Mouse (Mus musculus): Measurements from ENCODE around the gene Cyp3a11. TPM values are rescaled to one million over a fixed set of nuclear protein-coding genes. Genes with fewer than 3 reads are reported as not detected.
"Not testable (repeated sequence)": the region's sequence is repeated elsewhere in the genome, so short reads cannot be mapped to it uniquely, and the experiment has no call there.

The Cyp3a11 gene
- not detected in 2 replicates for polyA plus RNA-seq (2012; ENCODE audit: insufficient read depth, low replicate concordance)

DNA sequence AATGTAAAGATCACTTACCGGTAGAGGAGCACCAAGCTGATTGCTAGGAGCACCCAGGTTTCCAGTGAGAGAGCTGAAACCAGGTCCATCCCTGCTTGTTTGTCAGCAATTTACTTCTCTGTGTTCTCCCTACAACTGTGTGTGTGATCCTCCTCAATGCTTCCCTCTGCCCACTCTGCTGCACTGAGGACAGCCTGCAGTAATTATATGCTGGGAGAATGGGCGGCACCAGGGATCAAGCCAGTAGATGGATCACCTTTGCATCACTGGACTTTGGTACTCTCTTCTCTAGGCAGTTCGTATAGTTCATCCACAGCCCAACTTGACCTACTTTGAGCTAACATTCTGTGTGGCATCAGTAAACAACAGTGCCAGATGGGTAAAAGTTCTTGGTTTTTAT lies at the start of gene Cyp3a11:
Gene Cyp3a11, minus strand, starts transcription at position 277 of the 400 bp plus-strand sequence.
- Histone ChIP-seq H3K9me3 (peaks cover 21% of the 10 kb centered on the region), H3K4me3 (replicated peaks) (no peak within 1 kb of the TSS), H3K4me1 (no peaks in the 10 kb centered on the region), H3K36me3 (replicated peaks; ENCODE audit: low read length) (no peaks in the 10 kb centered on the region), H3K27me3 (replicated peaks) (no peaks in the 10 kb centered on the region)
- TF ChIP-seq GATA1 (IDR thresholded peaks at IDR 0.05; ENCODE audit: borderline replicate concordance, low read length) = no peak
- no peak for TF ChIP-seq FLI1 (IDR thresholded peaks at IDR 0.05; ENCODE audit: low read length)

DNA sequence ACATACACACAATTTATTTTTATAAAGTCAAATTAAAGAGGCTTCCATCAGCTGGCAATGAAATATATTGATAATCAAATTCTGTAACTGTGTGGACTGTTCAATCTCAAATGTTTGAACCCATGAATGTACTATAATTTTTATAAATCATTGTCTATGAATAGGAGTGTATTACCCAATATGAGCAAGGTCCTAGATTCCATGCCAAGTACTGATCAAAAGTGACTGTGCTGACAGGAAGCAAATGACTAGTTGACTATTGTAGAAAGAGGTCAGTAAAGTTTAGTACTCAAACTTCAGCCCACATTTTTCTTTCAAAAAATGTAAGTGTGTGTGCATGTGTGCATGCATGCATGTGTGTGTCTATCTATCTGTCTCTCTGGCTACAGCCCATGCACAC lies 33.1 kb upstream of the Cyp3a11 start:
- Histone ChIP-seq H3K4me3 (replicated peaks) (no peak overlapping the region), H3K9me3 (peaks cover 41% of the 10 kb centered on the region), H3K4me1 (no peaks in the 10 kb centered on the region), H3K36me3 (replicated peaks; ENCODE audit: low read length) (no peaks in the 10 kb centered on the region), H3K27me3 (replicated peaks) (no peaks in the 10 kb centered on the region)
- TF ChIP-seq GATA1 (IDR thresholded peaks at IDR 0.05; ENCODE audit: borderline replicate concordance, low read length) (no peak), FLI1 (IDR thresholded peaks at IDR 0.05; ENCODE audit: low read length) (no peak)

DNA sequence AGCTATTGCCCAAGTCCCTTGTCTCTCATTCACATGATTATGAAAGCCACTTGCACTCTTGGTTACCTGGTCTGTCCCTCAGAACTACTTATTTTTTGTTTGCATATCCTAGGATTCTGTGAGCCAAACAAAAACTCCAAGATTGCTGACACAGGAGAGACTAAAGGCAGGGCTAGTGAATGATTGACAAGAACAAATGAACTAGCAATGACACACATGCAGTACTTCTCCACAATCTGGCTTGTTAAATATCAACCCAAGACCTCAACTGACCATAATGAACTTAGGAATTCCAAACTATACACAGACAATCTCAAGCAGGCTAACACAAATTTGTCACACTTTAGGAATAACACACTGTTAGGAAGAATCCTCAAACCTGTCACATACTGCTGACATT lies 32.0 kb upstream of the Cyp3a11 start:
- Histone ChIP-seq H3K27me3 (replicated peaks) (no peaks in the 10 kb centered on the region), H3K4me1 (no peaks in the 10 kb centered on the region), H3K36me3 (replicated peaks; ENCODE audit: low read length) (no peaks in the 10 kb centered on the region), H3K9me3 (peaks cover 35% of the 10 kb centered on the region), H3K4me3 (replicated peaks) (no peak overlapping the region)
- TF ChIP-seq FLI1 (IDR thresholded peaks at IDR 0.05; ENCODE audit: low read length) (no peak), GATA1 (IDR thresholded peaks at IDR 0.05; ENCODE audit: borderline replicate concordance, low read length) (no peak)

DNA sequence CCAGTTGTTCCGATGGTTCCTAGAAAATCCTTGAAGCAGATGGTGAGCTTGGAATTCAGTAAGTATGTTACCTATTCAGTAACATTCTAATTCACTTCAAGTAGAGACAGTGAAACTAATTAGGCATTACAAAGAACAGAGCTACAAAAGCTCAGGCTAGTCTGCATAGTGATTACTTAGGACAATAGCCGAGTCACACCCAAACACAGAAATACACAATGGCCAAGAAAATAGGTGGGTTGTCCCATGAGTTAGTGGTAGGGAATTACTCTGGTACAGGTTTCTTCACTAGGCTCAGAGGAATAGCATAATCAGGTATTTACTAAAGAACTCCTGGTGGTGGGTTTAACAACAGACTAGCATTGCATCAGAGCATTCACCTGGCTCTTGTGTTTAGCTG lies 27.2 kb upstream of the Cyp3a11 start:
- not testable (repeated sequence) for H3K4me1 ChIP-seq; H3K27me3 ChIP-seq (replicated peaks); H3K36me3 ChIP-seq (replicated peaks; ENCODE audit: low read length); H3K4me3 ChIP-seq (replicated peaks)
- peaks cover 35% of the 10 kb centered on the region for H3K9me3 ChIP-seq

DNA sequence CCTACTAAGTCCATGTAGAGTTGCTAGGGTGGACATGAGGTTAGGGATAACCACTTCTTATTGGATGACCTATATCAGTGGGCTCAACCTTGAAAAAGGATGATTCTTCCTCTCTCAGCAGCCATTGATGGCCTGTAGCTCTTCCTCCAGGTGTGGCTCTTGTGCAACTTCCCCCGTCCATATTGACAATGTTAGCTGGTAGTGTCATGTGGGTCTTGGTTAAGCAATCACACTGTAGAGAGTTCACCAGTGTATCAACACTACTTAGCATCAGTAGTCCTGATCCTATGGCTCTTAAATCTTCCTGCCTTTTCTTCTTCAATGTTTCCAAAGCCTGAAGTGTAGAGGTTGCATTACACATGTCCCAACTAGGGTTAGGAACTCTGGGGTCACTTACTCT lies 24.8 kb upstream of the Cyp3a11 start:
- TF ChIP-seq GATA1 (IDR thresholded peaks at IDR 0.05; ENCODE audit: borderline replicate concordance, low read length) = no peak
- no peak for TF ChIP-seq FLI1 (IDR thresholded peaks at IDR 0.05; ENCODE audit: low read length)
- no peaks in the 10 kb centered on the region for H3K4me1 ChIP-seq
- no peaks in the 10 kb centered on the region for H3K27me3 ChIP-seq (replicated peaks)
- peaks cover 32% of the 10 kb centered on the region for H3K9me3 ChIP-seq
- no peak overlapping the region for H3K4me3 ChIP-seq (replicated peaks)
- H3K36me3 ChIP-seq (replicated peaks; ENCODE audit: low read length) = no peaks in the 10 kb centered on the region

DNA sequence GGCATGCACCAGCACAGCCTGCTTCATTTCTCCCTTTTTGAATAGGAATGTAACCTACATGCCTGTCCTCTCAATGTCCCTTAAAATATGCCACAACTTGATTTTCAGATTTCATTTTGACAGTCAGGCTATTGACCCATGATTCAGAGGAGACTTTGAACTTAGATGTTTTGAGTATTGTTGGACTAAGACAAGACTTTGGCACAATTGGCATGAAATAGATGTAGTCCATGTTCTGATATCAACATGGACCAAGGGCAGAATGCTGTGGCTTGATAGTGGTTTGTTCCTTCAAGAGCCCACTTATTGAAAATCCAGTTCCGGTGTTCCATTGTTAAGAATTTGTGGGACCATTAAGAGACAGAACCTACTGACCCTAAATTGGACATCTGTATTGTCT lies 23.6 kb upstream of the Cyp3a11 start:
- H3K9me3 ChIP-seq = peaks cover 31% of the 10 kb centered on the region
- no peaks in the 10 kb centered on the region for H3K4me1 ChIP-seq
- H3K4me3 ChIP-seq (replicated peaks) = no peak overlapping the region
- H3K36me3 ChIP-seq (replicated peaks; ENCODE audit: low read length) = no peaks in the 10 kb centered on the region
- no peaks in the 10 kb centered on the region for H3K27me3 ChIP-seq (replicated peaks)
- no peak for TF ChIP-seq GATA1 (IDR thresholded peaks at IDR 0.05; ENCODE audit: borderline replicate concordance, low read length)
- TF ChIP-seq FLI1 (IDR thresholded peaks at IDR 0.05; ENCODE audit: low read length) = no peak

DNA sequence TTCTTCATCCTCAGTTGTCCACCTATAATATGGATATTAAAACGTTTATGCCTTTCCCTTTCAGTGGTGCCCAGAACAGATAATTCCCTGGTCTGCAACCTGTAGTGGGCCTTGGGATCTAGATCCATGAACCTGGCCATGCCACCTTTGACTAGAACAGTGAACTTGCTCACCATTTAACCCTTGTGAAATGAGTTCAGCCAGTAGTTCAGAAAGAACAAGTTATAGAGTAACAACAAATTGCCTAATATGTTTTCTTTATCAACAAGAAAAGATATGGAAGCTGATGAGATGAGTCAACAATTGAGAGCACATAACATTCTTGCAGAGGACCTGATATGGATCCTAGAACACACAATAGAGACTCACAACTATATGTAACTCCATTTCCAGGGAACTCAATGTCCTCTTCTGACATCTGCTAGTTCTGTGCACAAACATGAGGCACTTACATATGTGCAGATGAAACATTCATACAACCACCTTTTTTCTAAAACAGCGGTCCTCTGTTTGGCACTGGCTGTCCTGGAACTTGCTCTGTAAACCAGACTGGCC lies 20.7 kb upstream of the Cyp3a11 start:
- Histone ChIP-seq H3K36me3 (replicated peaks; ENCODE audit: low read length) (no peaks in the 10 kb centered on the region), H3K4me1 (no peaks in the 10 kb centered on the region), H3K27me3 (replicated peaks) (no peaks in the 10 kb centered on the region), H3K9me3 (peaks cover 24% of the 10 kb centered on the region), H3K4me3 (replicated peaks) (no peak overlapping the region)
- TF ChIP-seq FLI1 (IDR thresholded peaks at IDR 0.05; ENCODE audit: low read length) (no peak), GATA1 (IDR thresholded peaks at IDR 0.05; ENCODE audit: borderline replicate concordance, low read length) (no peak)

DNA sequence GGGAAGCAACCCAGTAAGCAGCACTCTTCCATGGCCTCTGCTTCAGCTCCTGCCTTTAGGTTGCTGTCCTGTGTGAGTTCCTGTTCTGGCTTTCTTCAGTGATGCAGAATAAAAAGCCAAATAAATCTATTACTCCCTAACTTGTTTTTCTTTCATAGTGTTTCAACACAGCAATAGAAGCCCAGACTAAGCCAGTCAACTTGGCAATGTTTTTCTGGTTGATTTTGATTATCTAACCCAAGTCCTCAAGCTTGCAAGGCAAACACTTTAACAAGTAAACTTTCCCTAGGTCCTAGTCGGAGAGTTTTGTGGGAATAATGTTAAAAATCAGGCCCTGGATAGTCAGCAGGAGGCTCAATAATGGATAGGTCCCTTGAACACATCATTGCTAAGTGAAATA lies 17.5 kb upstream of the Cyp3a11 start:
- TF ChIP-seq GATA1 (IDR thresholded peaks at IDR 0.05; ENCODE audit: borderline replicate concordance, low read length) (no peak), FLI1 (IDR thresholded peaks at IDR 0.05; ENCODE audit: low read length) (no peak)
- H3K4me1 ChIP-seq = no peaks in the 10 kb centered on the region
- H3K27me3 ChIP-seq (replicated peaks) = no peaks in the 10 kb centered on the region
- no peaks in the 10 kb centered on the region for H3K36me3 ChIP-seq (replicated peaks; ENCODE audit: low read length)
- peaks cover 7% of the 10 kb centered on the region; the same call in 1 of the 2 replicates for H3K9me3 ChIP-seq
- no peak overlapping the region for H3K4me3 ChIP-seq (replicated peaks)

DNA sequence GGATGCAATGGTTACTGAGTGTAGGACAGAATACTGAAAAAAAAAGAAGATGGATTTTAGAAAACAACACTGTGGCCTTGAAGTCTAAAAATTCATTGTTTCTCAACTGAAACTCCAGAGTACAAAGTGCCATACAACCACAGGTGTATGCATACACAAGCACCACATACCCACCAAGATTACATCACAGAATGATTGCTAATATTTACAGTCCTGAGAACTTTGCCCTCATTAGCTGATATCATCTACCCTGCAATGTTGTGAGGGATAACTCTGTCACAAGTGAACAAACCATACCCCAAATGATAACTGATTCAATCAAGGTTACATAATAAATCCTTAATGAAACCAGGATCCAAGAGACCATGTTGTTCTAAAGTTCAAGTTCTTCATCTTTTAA lies 1.4 kb upstream of the Cyp3a11 start:
- no peaks in the 10 kb centered on the region for H3K27me3 ChIP-seq (replicated peaks)
- no peaks in the 10 kb centered on the region for H3K4me1 ChIP-seq
- H3K4me3 ChIP-seq (replicated peaks) = no peak overlapping the region
- TF ChIP-seq FLI1 (IDR thresholded peaks at IDR 0.05; ENCODE audit: low read length) (no peak), GATA1 (IDR thresholded peaks at IDR 0.05; ENCODE audit: borderline replicate concordance, low read length) (no peak)
- no peaks in the 10 kb centered on the region for H3K36me3 ChIP-seq (replicated peaks; ENCODE audit: low read length)
- peaks cover 30% of the 10 kb centered on the region for H3K9me3 ChIP-seq

DNA sequence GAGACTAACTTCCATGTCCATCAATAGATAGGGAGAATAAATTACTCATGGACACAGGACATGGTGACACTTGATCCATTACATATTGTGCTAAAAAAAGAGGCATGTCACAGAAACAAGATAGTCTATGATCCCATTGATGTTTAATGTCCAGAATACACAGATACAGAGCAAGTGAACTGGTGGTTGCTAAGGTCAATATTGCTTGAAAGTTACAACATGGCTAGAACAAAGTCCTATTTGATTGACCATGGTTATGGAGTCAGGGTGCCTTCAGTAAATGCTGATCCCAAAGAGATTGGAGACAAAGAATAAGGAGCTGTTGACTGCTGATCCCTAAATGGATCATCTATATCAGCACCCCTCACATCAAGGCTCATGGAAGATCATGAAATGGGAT lies 12.3 kb downstream of the Cyp3a11 start:
- not testable (repeated sequence) for H3K36me3 ChIP-seq (replicated peaks; ENCODE audit: low read length); H3K4me3 ChIP-seq (replicated peaks); H3K27me3 ChIP-seq (replicated peaks); H3K4me1 ChIP-seq
- H3K9me3 ChIP-seq = peaks cover 17% of the 10 kb centered on the region

DNA sequence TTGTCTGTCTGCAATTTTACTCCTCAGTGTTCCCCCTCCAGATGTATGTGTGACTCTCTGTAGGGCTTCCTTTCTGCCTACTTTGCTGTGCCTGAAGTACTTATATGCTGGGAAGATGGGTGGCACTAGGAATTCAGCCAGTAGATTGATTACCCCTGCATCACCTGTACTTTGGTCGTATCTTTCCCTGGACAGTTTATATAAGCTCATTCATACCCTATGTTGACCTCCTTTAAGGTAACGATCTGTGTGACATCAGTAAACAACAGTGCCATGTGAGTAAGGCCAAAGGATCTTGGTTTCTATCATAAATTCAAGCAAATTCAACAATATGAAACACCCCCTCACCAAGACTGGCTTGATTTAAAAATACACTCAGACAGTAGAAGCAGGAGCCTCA lies 74.0 kb downstream of the Cyp3a11 start, which contains the start of gene Cyp3a44:
Gene Cyp3a44, minus strand, starts transcription at position 79 of the 400 bp plus-strand sequence.
- peaks cover 19% of the 10 kb centered on the region for H3K9me3 ChIP-seq
- not testable (repeated sequence) for H3K4me1 ChIP-seq; H3K36me3 ChIP-seq (replicated peaks; ENCODE audit: low read length); H3K4me3 ChIP-seq (replicated peaks); H3K27me3 ChIP-seq (replicated peaks)

Other genes starting within 250 kb of the Cyp3a11 start
- gene Cyp3a41a, start 159.8 kb downstream of the Cyp3a11 start, polyA plus RNA-seq (2012; ENCODE audit: insufficient read depth, low replicate concordance) = not detected in 2 replicates
- gene Cyp3a44, start 74.1 kb downstream of the Cyp3a11 start, polyA plus RNA-seq (2012; ENCODE audit: insufficient read depth, low replicate concordance) = not detected in 2 replicates
- gene Cyp3a25, start 129.7 kb upstream of the Cyp3a11 start, polyA plus RNA-seq (2012; ENCODE audit: insufficient read depth, low replicate concordance) = not detected in 2 replicates
- not detected in 2 replicates for gene Cyp3a59, start 199.3 kb upstream of the Cyp3a11 start, polyA plus RNA-seq (2012; ENCODE audit: insufficient read depth, low replicate concordance)